Mouse (Mus musculus): ENCODE measurements at regions not wholly inside any gene's neighbourhood (a gene's known extent, or its start where the extent isn't known, plus 50 kb on each side); places are given as distances from the start of the nearest gene placed in this dataset.

- TF ChIP-seq MYOG (IDR thresholded peaks at IDR 0.05; ENCODE audit: control insufficient read depth in 1 of 3, insufficient read depth in 1 of 3, insufficient read length in 2 of 3, low read depth in 2 of 3) (no peak), POLR2A (IDR thresholded peaks at IDR 0.05; ENCODE audit: insufficient read length, low read depth) (no peak), TCF12 (IDR thresholded peaks at IDR 0.05; ENCODE audit: insufficient read depth, poor library complexity, severe bottlenecking) (no peak), MAX (IDR thresholded peaks at IDR 0.05; ENCODE audit: low read depth) (no peak), E2F4 (IDR thresholded peaks at IDR 0.05; ENCODE audit: insufficient read depth) (no peak), REST (IDR thresholded peaks at IDR 0.05; ENCODE audit: insufficient read depth, insufficient read length) (no peak), CEBPB (IDR thresholded peaks at IDR 0.05; ENCODE audit: insufficient read depth, poor library complexity, severe bottlenecking) (no peak), USF1 (IDR thresholded peaks at IDR 0.05; ENCODE audit: low read depth) (no peak), SRF (IDR thresholded peaks at IDR 0.05; ENCODE audit: control insufficient read depth, insufficient read length, low read depth) (no peak)
These were observed 374.8 kb upstream of the A1bg start for GRCm38 (mm10) chr15:61297447-61298208.

Data from myocyte (in vitro differentiated cells).